ENCODE assay signal across 8 mouse cellular contexts in the genomic region with DNA sequence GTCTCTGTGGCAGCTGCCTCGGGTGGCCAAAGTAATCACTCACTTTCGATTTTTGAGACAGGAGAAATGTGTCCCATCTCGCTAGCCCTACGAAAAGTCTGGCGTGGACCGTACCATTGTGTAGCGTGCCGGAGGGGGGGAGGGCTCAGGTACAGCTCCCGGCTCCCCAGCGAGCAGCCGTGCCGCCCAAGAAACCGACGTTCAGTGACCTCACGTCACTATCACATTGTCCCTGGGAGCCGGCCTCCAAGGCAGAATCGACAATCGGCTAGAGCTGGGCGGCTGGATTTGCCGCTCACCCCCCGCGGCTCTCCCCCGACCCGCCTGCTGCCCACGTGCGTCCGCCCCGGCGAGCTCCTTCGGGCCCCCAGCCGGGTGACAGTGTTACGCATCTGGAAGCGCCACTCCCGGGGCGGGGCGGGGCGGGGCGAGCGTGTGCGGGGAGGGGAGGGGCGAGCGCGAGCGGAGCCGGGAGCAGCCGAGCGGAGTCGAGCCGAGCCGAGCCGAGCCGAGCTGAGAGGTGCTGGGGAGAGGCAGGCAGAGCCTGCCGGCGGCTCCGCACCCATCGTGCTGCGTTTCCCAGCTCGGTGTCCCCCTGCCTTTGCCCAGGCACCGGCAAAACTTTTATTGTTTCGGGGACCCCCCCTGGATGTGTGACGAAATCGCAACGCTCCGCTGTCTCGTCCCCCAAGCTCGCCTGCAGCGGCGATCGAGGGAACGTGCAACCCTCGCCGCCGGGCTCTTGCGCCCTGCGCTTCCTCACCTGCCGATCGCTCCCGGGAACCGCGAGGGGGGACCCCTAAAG. TPM values are rescaled to one million over a fixed set of nuclear protein-coding genes. Genes with fewer than 3 reads are reported as not detected.
A peak's percentile ranks its signal among the peaks of the same experiment; 100 is the strongest.
DNase-seq lines count a peak whose midpoint lies in the region; ATAC-seq and TF ChIP-seq lines count a peak whose summit lies in the region.

A gene (plus strand): TSS at position 471 of the 805 bp plus-strand sequence.

- peaks cover 6 to 17% of the 10 kb centered on the region in 2 experiments for H3K4me1 ChIP-seq in heart, embryonic 14.5 days (ENCODE audit: control insufficient read depth in 2 of 2, insufficient read depth in 2 of 2, low read length in 2 of 2)
- peaks cover 12% of the 10 kb centered on the region for H3K4me1 ChIP-seq in liver, embryonic 11.5 days (replicated peaks; ENCODE audit: control insufficient read depth, insufficient read depth, low read length)

- peak within 1 kb of the TSS; percentile 63 to 90 for H3K4me3 ChIP-seq in heart, embryonic 14.5 days (ENCODE audit: control insufficient read depth in 1 of 2, insufficient read depth in 1 of 2, low read depth in 1 of 2, low read length in 2 of 2)
- H3K4me3 ChIP-seq in liver, embryonic 11.5 days (ENCODE audit: low read depth, low read length) = peak within 1 kb of the TSS; percentile 73
- H3K4me3 ChIP-seq in myocyte = peak within 1 kb of the TSS; percentile 51

- H3K9ac ChIP-seq in heart, embryonic 14.5 days (ENCODE audit: low read length) = peak within 1 kb of the TSS; percentile 81
- H3K9ac ChIP-seq in liver, embryonic 11.5 days (ENCODE audit: low read depth, low read length) = peak within 1 kb of the TSS; percentile 86

- no peaks in the 10 kb centered on the region for H3K36me3 ChIP-seq in heart, embryonic 14.5 days (ENCODE audit: control insufficient read depth, insufficient read depth, low read length)
- H3K36me3 ChIP-seq in liver, embryonic 11.5 days (ENCODE audit: control insufficient read depth, insufficient read depth, low read length) = no peaks in the 10 kb centered on the region
- H3K36me3 ChIP-seq in myocyte (ENCODE audit: control insufficient read depth, insufficient read depth) = no peaks in the 10 kb centered on the region

- peak; percentile 95 for ATAC-seq in heart, embryonic 14.5 days (ENCODE audit: insufficient number of reproducible peaks, insufficient read depth, low FRiP score, low read depth)
- ATAC-seq in liver, embryonic 11.5 days (replicated peaks; ENCODE audit: low FRiP score) = peak; percentile 94

- peak within 1 kb of the TSS; percentile 86 to 91 for H3K27ac ChIP-seq in heart, embryonic 14.5 days (replicated peaks in 1 of 2; ENCODE audit: control insufficient read depth in 1 of 2, insufficient read depth in 1 of 2, low read depth in 2 of 2, low read length in 2 of 2)
- H3K27ac ChIP-seq in liver, embryonic 11.5 days (ENCODE audit: low read depth, low read length) = peak within 1 kb of the TSS; percentile 75

- H3ac ChIP-seq in myocyte (ENCODE audit: control insufficient read depth, insufficient read length) = peak within 1 kb of the TSS; percentile 48

- peak; percentile 98 for DNase-seq in CD4-positive, CD25-positive, alpha-beta regulatory T cell, adult 2 months (ENCODE audit: low read depth, low spot score)
- DNase-seq in c-Kit-negative CD71-positive TER-119-positive erythroid progenitor cells, embryonic 14.5 days (ENCODE audit: low read depth, low spot score) = peak; percentile 87
- DNase-seq in fibroblast of lung, adult 2 months (ENCODE audit: low read depth) = peak; percentile 67
- DNase-seq in kidney, postnatal 10 days = peak; percentile 95
- peak; percentile 96 for DNase-seq in liver, embryonic 11.5 days (ENCODE audit: low spot score)
- peak; percentile 90 to 94 for DNase-seq in spleen, postnatal 4 days (ENCODE audit: low spot score in 2 of 2)

- H3K9me3 ChIP-seq in heart, embryonic 14.5 days (ENCODE audit: control insufficient read depth, low read length) = no peaks in the 10 kb centered on the region
- H3K9me3 ChIP-seq in liver, embryonic 11.5 days (ENCODE audit: control insufficient read depth, low read length) = no peaks in the 10 kb centered on the region

- H3K27me3 ChIP-seq in heart, embryonic 14.5 days (ENCODE audit: control insufficient read depth, insufficient read depth, low read length) = no peaks in the 10 kb centered on the region
- H3K27me3 ChIP-seq in liver, embryonic 11.5 days (replicated peaks; ENCODE audit: control insufficient read depth, insufficient read depth, low read length) = 0 out of 2 replicates have a peak, but pooled peaks cover 3% of the 10 kb centered on the region
- no peaks in the 10 kb centered on the region for H3K27me3 ChIP-seq in myocyte (ENCODE audit: control insufficient read depth, insufficient read depth, insufficient read length)

- peak; percentile 87 for TF ChIP-seq POLR2A in myocyte (IDR thresholded peaks at IDR 0.05; ENCODE audit: insufficient read length, low read depth)

- H3K4me2 ChIP-seq in heart, embryonic 14.5 days (ENCODE audit: low read length) = peak within 1 kb of the TSS; percentile 89
- H3K4me2 ChIP-seq in liver, embryonic 11.5 days = peak within 1 kb of the TSS; percentile 96
- H3K4me2 ChIP-seq in myocyte (ENCODE audit: low read depth) = peak within 1 kb of the TSS; percentile 87

- no peaks in the 10 kb centered on the region for H3K79me2 ChIP-seq in myocyte (ENCODE audit: control insufficient read depth, insufficient read depth)

- WGBS in heart, embryonic 14.5 days = under 1% methylated on average over 62 of the region's 80 CpGs
- WGBS in liver, embryonic 11.5 days = under 1% methylated on average over 68 of the region's 80 CpGs

TF ChIP-seq in myocyte, 11 proteins besides CTCF, POLR2A, EP300 and RAD21:
- TF ChIP-seq POLR2AphosphoS2 (IDR thresholded peaks at IDR 0.05; ENCODE audit: insufficient read length, low read depth) (peak; percentile 85), REST (IDR thresholded peaks at IDR 0.05; ENCODE audit: insufficient read depth, insufficient read length) (no peak), MYOG (IDR thresholded peaks at IDR 0.05; ENCODE audit: control insufficient read depth in 1 of 3, insufficient read depth in 1 of 3, insufficient read length in 2 of 3, low read depth in 2 of 3) (peak in 1 of 3 experiments; percentile 3), MYOD1 (IDR thresholded peaks at IDR 0.05; ENCODE audit: control insufficient read depth in 1 of 3, insufficient read length in 2 of 3, low read depth in 2 of 3) (peak in 1 of 3 experiments; percentile 15), SRF (IDR thresholded peaks at IDR 0.05; ENCODE audit: control insufficient read depth, insufficient read length, low read depth) (no peak), TCF3 (IDR thresholded peaks at IDR 0.05; ENCODE audit: insufficient read length, low read depth) (no peak), E2F4 (IDR thresholded peaks at IDR 0.05; ENCODE audit: insufficient read depth) (no peak), USF1 (IDR thresholded peaks at IDR 0.05; ENCODE audit: low read depth) (peak; percentile 62), MAX (IDR thresholded peaks at IDR 0.05; ENCODE audit: low read depth) (no peak), TCF12 (IDR thresholded peaks at IDR 0.05; ENCODE audit: insufficient read depth, poor library complexity, severe bottlenecking) (no peak), CEBPB (IDR thresholded peaks at IDR 0.05; ENCODE audit: insufficient read depth, poor library complexity, severe bottlenecking) (no peak)

RNA-seq across cellular contexts. Expression of the gene that starts here (rescaled TPM):
- 10.9 and 12.0 TPM in 2 replicates for polyA plus RNA-seq in heart, embryonic 14.5 days (2014; fragmentation: Nextera tagmentation; extraction: Ambion mirVana)
- polyA plus RNA-seq in liver, embryonic 11.5 days (2014; fragmentation: Nextera tagmentation; extraction: Ambion mirVana) = 8.2 and 8.3 TPM in 2 replicates
- polyA plus RNA-seq in myocyte (2012; fragmentation: generic; extraction: Trizol) = 6.8 TPM

Comparison
In these comparisons a context has a peak if more than half of its experiments do, and no peak if none do; other contexts are left out.
1. Peak in every context shown above with its lines: DNase-seq, ATAC-seq, H3K4me3 ChIP-seq and H3K27ac ChIP-seq.